ENCODE assay signal across 8 mouse cellular contexts in the genomic region with DNA sequence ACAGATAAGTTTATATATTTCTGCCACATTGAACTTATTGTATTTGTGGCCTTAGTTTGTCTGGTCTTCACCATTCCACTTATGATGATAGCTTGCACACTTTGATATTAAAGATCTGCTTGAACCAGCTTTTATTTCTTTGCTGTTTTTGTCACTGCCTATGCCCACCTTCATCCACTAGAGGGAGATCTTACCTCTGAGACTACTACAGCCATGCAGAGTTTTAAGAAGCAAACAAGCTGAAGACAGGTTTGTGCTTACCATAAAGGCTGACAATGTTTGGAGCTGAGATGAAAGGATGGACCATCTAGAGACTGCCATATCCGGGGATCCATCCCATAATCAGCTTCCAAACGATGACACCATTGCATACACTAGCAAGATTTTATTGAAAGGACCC.
DNase-seq lines count a peak whose midpoint lies in the region; ATAC-seq and TF ChIP-seq lines count a peak whose summit lies in the region.
"Not testable (repeated sequence)": the region's sequence is repeated elsewhere in the genome, so short reads cannot be mapped to it uniquely, and the experiment has no call there.

No protein-coding gene starts in this region.

- ATAC-seq in Patski; hindbrain, embryonic 11.5 days (ENCODE audit: low FRiP score); lung, embryonic 14.5 days (ENCODE audit: insufficient read depth): not testable (repeated sequence)
- peak; percentile 62; the same call in 1 of the 2 replicates for ATAC-seq in forebrain, embryonic 16.5 days

- H3K9ac ChIP-seq in forebrain, embryonic 16.5 days (replicated peaks; ENCODE audit: low read depth, low read length); hindbrain, embryonic 11.5 days (ENCODE audit: low read depth, low read length); lung, embryonic 14.5 days: not testable (repeated sequence)

- H3K4me2 ChIP-seq in forebrain, embryonic 16.5 days (ENCODE audit: low read length); hindbrain, embryonic 11.5 days (replicated peaks; ENCODE audit: low read depth, low read length); lung, embryonic 14.5 days: not testable (repeated sequence)

- not testable (repeated sequence) for DNase-seq in Patski (ENCODE audit: low read depth, low spot score)
- peak; percentile 28 for DNase-seq in cerebellum, adult 9-11 months
- DNase-seq in hindbrain, embryonic 11.5 days (ENCODE audit: low spot score) = peak; percentile 41
- peak; percentile 39 to 75 for DNase-seq in layer of hippocampus, adult 18-20 months (ENCODE audit: low spot score in 2 of 2)
- peak; percentile 65 for DNase-seq in lung, embryonic 14.5 days
- DNase-seq in ovary, postnatal 14 days (ENCODE audit: low spot score) = peak; percentile 4
- peak; percentile 6 for DNase-seq in urinary bladder, postnatal 25 days (ENCODE audit: low spot score)

- not testable (repeated sequence) for H3K27ac ChIP-seq in forebrain, embryonic 16.5 days (ENCODE audit: low read length); hindbrain, embryonic 11.5 days (ENCODE audit: low read depth, low read length); lung, embryonic 14.5 days (ENCODE audit: low read depth)

- H3K4me1 ChIP-seq in forebrain, embryonic 16.5 days (replicated peaks; ENCODE audit: control insufficient read depth, insufficient read depth, low read length); hindbrain, embryonic 11.5 days (replicated peaks; ENCODE audit: control insufficient read depth, insufficient read depth, low read length); lung, embryonic 14.5 days (ENCODE audit: insufficient read depth): not testable (repeated sequence)

- not testable (repeated sequence) for H3K36me3 ChIP-seq in forebrain, embryonic 16.5 days (ENCODE audit: control insufficient read depth, insufficient read depth); hindbrain, embryonic 11.5 days (ENCODE audit: control insufficient read depth, insufficient read depth, low read length); lung, embryonic 14.5 days (ENCODE audit: insufficient read depth)

- POLR2A ChIA-PET in Patski (lab: Charles Lee) = not testable (repeated sequence)

- in situ Hi-C loops in Patski (cut with MboI; ENCODE audit: low pct_unique_long_range_greater_than_20kb) = loop anchor here (10.0 to 25.0 kb wide), 4 partner anchors 480 to 1030 kb away; partner anchors contain the start of gene Mamld1

- not testable (repeated sequence) for H3K9me3 ChIP-seq in forebrain, embryonic 16.5 days (ENCODE audit: control insufficient read depth, low read length); hindbrain, embryonic 11.5 days (ENCODE audit: control insufficient read depth, low read length); lung, embryonic 14.5 days (ENCODE audit: low read depth, low read length)

- CTCF ChIA-PET in Patski (lab: Charles Lee) = interaction anchor here (0.7 to 1.3 kb wide), 4 partner anchors 23 to 798 kb away, joined by 3 to 9 read pairs (median 4); no protein-coding TSS in a partner anchor

- 34% methylated on average over 2 of the region's 2 CpGs for WGBS in forebrain, embryonic 16.5 days
- 11% methylated on average over 2 of the region's 2 CpGs for WGBS in hindbrain, embryonic 11.5 days
- 5% methylated on average over 2 of the region's 2 CpGs for WGBS in lung, embryonic 14.5 days

- H3K4me3 ChIP-seq in forebrain, embryonic 16.5 days (replicated peaks; ENCODE audit: low read length); hindbrain, embryonic 11.5 days (ENCODE audit: low read depth, low read length); lung, embryonic 14.5 days (ENCODE audit: low read depth, low read length): not testable (repeated sequence)

- peaks cover 26% of the 10 kb centered on the region for H3K27me3 ChIP-seq in Patski
- H3K27me3 ChIP-seq in forebrain, embryonic 16.5 days (replicated peaks; ENCODE audit: control insufficient read depth, insufficient read depth, low read length); hindbrain, embryonic 11.5 days (ENCODE audit: control insufficient read depth, insufficient read depth, low read length); lung, embryonic 14.5 days (ENCODE audit: insufficient read depth, low read length): not testable (repeated sequence)

- peak; percentile 70 for TF ChIP-seq CTCF in Patski (IDR thresholded peaks at IDR 0.05)
- TF ChIP-seq CTCF in lung, embryonic 14.5 days (IDR thresholded peaks at IDR 0.05; ENCODE audit: low read depth) = peak; percentile 72
